Mouse (Mus musculus): ENCODE data around the gene Setd1a.
"Not testable (repeated sequence)": the region's sequence is repeated elsewhere in the genome, so short reads cannot be mapped to it uniquely, and the experiment has no call there.

DNA sequence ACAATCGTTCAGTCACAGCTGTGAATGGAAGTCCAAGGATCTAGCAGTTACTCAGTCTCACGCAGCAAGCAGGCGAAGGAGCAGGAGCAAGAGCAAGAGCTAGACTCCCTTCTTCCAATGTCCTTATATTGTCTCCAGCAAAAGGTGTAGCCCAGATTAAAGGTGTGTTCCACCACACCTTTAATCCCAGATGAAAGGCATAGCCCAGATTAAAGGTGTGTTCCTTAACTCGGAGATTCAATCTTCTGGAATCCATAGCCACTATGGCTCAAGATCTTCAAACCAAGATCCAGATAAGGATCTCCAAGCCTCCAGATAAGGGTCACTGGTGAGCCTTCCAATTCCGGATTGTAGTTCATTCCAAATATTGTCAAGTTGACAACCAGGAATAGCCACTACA, 44.4 kb upstream of the Setd1a start, which contains the start of gene Ctf2:
- TF ChIP-seq CTCF, EP300 (IDR thresholded peaks at IDR 0.05; ENCODE audit: low read depth): not testable (repeated sequence)
